Mouse (Mus musculus): Measurements from ENCODE around the gene Pde6h.

Pde6h gene

DNA sequence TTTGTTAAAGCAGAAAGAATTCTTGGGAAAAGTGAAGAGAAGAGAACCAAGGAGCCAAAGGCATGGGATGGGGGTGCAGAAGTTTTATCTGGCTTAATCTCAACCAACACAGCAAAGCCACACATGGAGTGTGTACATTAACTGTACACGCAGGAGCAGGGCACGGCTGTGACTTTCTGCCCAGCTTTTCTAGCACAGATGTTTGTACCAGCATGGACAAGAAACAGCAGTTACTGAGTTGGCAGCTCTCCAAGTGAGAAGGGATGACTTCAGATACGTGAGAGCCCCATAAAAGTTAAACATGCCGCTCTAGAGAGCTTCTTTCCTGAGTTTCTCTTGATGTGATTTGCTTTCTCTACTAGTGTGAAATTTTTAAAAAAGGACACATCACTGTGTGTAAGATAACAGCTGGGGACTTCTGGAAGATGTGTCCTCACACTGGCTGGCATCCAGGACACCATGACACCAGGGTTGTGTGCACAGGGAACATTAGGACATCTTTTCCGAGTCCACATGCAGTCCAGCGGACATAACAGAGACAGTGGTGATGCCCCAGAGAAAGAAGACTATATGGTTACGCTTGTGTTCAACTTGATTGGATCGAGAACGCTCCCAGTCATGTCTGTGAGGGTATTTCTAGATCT is 13.3 kb upstream of the Pde6h start:
- no peak for DNase-seq (ENCODE audit: extremely low spot score, low read depth, low spot score)

- no peak for DNase-seq (ENCODE audit: extremely low spot score, low read depth, low spot score)
These were observed 10.8 kb upstream of the Pde6h start for GRCm38 (mm10) chr6:136912751-136913265.

DNA sequence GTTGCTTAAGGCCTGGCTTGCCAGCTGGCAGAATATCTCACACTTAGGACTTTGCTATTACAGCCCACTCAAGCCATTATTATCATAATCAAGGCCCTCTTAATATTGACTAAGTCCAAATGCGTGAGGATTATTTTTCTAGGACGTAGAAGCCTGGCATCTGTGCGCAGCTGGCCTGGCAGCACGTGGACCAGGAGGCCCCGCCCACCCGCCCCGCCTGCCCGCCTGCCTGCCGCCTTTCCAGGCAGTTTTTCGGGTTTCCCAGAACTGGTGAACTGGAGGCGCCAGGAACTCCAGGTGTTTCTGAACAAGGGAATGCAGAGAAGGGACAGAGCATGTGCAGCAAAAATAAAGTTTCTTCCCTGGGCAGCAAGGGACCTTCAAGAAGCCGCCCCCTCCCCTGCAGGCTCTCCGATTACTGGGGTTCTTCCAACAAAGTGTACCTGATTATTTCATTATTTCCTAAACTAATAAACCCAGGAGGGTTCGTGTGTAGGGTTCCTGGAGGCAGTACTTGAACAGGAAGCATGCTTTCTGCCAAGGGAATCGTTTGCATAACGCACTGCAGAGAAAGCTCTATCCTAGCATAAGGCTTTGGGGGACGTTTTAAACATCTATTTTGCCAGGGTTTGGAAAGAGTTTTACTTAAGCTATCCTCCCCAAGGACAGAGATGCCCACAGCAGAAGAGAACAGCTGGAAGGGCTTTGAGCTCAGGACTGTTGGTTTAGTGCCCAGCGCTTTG is 10.1 kb upstream of the Pde6h start:
- no peak for DNase-seq (ENCODE audit: extremely low spot score, low read depth, low spot score)

GRCm38 (mm10) chr6:136914234-136914633 is 9.4 kb upstream of the Pde6h start:
- no peak for DNase-seq (ENCODE audit: extremely low spot score, low read depth, low spot score)

- DNase-seq (ENCODE audit: extremely low spot score, low read depth, low spot score), result no peak
These were observed 7.8 kb upstream of the Pde6h start for GRCm38 (mm10) chr6:136915721-136916395.

DNA sequence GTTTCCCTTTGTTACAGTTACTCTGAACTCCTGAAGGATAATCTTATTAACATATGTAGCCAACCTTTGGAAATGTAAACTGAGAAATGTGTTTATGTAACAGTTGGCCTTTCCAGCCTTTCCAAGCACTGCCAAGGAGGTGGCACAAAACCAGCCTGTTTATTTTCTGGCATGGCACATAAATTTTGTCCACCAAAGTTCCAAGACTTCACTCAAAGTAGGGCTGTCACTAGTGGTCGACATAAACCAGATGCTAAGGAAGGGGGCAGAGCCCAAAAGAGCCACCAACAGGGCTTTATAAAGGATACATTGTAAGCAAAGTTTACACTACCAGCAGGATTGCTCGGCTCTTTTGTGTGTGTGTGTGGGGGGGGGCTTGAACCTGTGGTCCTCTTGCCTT is 5.7 kb upstream of the Pde6h start:
- no peak for DNase-seq (ENCODE audit: extremely low spot score, low read depth, low spot score)

GRCm38 (mm10) chr6:136920320-136921257 is 3.0 kb upstream of the Pde6h start:
- DNase-seq (ENCODE audit: extremely low spot score, low read depth, low spot score), result no peak

GRCm38 (mm10) chr6:136921601-136922000 is 2.0 kb upstream of the Pde6h start:
- no peak for DNase-seq (ENCODE audit: extremely low spot score, low read depth, low spot score)

DNA sequence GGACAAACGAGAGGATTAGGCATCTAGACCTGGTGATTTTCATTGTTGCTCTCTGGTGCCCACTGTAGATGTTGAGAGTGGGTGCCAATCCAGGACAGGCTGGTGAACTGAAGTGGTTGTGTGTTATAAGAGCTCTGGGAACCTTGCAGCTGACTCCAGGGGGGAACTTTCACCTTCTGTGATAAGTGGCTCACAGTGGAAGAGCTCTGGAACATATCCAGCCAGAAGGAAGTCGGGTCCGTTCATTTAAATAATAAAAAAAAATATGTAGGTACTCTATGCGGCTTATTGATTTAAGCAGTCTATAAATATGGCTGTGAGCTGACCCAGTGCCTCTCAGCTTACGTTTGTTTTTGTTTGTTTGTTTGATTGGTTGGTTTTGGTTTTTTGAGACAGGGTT is 1.6 kb upstream of the Pde6h start, which contains the start of gene Erp27:
Gene Erp27 (minus strand): TSS at position 101 of the 400 bp plus-strand sequence.
- no peak for DNase-seq (ENCODE audit: extremely low spot score, low read depth, low spot score)

DNA sequence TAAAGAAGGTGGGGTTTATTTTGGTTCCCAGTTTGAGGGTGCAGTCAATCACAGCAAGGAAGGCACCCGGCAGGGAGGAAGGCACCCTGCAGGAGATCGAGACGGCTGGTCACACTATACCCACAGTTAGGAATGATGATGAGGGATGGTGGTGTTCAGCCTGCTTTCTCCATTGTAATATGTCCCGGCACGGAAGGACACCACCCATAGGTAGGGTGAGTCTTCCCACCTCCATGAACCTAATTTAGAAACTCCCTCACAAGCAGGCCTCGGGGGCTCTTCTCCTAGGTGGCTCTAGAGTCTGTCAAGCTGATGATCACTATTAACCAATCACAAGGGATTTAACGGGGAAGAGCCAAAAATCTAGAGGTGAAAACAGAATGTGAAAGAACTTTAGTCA is 761 bp upstream of the Pde6h start:
- no peak for DNase-seq (ENCODE audit: extremely low spot score, low read depth, low spot score)

- no peak for DNase-seq (ENCODE audit: extremely low spot score, low read depth, low spot score)
These were observed 1.4 kb downstream of the Pde6h start for GRCm38 (mm10) chr6:136925049-136925448.

GRCm38 (mm10) chr6:136927626-136928025 is 4.0 kb downstream of the Pde6h start:
- DNase-seq (ENCODE audit: extremely low spot score, low read depth, low spot score), result no peak

DNA sequence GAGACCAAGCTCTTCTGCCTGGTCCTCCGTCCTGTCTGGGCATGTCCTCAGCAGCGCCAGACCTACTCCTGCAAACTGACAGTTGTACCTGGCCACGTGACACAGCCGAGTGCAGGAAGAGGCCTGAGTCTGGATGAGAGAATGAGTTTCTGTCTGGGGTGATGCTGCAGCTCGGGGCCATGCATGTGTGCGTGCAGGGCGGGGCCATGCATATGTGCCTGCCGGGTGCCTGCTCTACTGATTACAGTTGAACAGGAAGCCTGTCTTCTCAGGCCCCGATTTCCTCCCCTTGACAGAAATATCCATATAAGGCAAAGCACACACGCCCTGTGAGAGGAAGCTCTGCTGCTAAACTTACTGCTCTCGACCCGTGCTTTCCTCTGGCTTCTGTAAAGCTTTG is 7.0 kb downstream of the Pde6h start:
- no peak for DNase-seq (ENCODE audit: extremely low spot score, low read depth, low spot score)

GRCm38 (mm10) chr6:136931246-136931645 is 7.6 kb downstream of the Pde6h start:
- no peak for DNase-seq (ENCODE audit: extremely low spot score, low read depth, low spot score)

- no peak for DNase-seq (ENCODE audit: extremely low spot score, low read depth, low spot score)
These were observed 10.4 kb downstream of the Pde6h start for GRCm38 (mm10) chr6:136934068-136934467.

GRCm38 (mm10) chr6:136935233-136935632 is 11.6 kb downstream of the Pde6h start:
- no peak for DNase-seq (ENCODE audit: extremely low spot score, low read depth, low spot score)

- DNase-seq (ENCODE audit: extremely low spot score, low read depth, low spot score), result no peak
These were observed 12.7 kb downstream of the Pde6h start for GRCm38 (mm10) chr6:136936361-136936760.

DNA sequence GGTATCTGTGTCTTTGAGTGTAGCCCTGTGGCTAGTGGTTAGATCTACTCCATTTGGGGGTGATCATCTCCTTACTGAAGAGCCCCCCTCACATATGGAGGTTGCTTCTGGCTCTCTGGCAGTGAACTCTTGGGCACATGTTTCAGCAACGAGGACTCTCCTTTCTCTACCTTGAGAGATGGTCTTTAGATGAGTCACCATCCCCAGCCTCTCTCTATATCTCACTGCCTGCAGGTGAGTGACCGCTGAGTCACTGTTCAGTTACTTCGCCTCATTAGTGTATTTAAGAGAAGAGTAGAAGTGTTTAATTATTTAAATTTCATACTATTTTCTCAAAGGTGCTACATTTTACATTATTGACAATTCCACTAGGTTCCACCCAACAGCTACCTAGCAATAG is 13.5 kb downstream of the Pde6h start:
- DNase-seq (ENCODE audit: extremely low spot score, low read depth, low spot score), result no peak

GRCm38 (mm10) chr6:136938331-136939126 is 14.9 kb downstream of the Pde6h start:
- no peak for DNase-seq (ENCODE audit: extremely low spot score, low read depth, low spot score)
